Mouse (Mus musculus): ENCODE measurements around the gene Pard3. TPM values are rescaled to one million over a fixed set of nuclear protein-coding genes. Genes with fewer than 3 reads are reported as not detected.

Pard3 gene
- polyA plus RNA-seq, 1 experiment from 2014 or later: 26.2 TPM

- Histone ChIP-seq H3K9ac (no peak overlapping the region), H3K4me1 (replicated peaks) (peaks cover 18% of the 10 kb centered on the region), H3K27me3 (replicated peaks) (no peaks in the 10 kb centered on the region), H3K36me3 (no peaks in the 10 kb centered on the region), H3K4me2 (no peak overlapping the region), H3K27ac (ENCODE audit: poor library complexity, severe bottlenecking) (no peak overlapping the region), H3K9me3 (replicated peaks) (peaks cover 3% of the 10 kb centered on the region; the same call in 1 of the 2 replicates), H3K4me3 (no peak overlapping the region)
- no peak for ATAC-seq (ENCODE audit: insufficient number of reproducible peaks, low FRiP score)
- 73% methylated on average over 5 of the region's 5 CpGs for WGBS
These were observed 199.8 kb downstream of the Pard3 start for GRCm38 (mm10) chr8:127263457-127263856.

- Histone ChIP-seq H3K4me1 (replicated peaks) (peaks cover 21% of the 10 kb centered on the region), H3K36me3 (no peaks in the 10 kb centered on the region), H3K9ac (no peak overlapping the region), H3K27me3 (replicated peaks) (no peaks in the 10 kb centered on the region), H3K4me2 (no peak overlapping the region), H3K27ac (ENCODE audit: poor library complexity, severe bottlenecking) (no peak overlapping the region), H3K4me3 (no peak overlapping the region), H3K9me3 (replicated peaks) (peaks cover 3% of the 10 kb centered on the region; the same call in 1 of the 2 replicates)
- ATAC-seq (ENCODE audit: insufficient number of reproducible peaks, low FRiP score): no peak
- WGBS: 78% methylated on average over 8 of the region's 8 CpGs
These were observed 201.2 kb downstream of the Pard3 start for GRCm38 (mm10) chr8:127264691-127265470.

DNA sequence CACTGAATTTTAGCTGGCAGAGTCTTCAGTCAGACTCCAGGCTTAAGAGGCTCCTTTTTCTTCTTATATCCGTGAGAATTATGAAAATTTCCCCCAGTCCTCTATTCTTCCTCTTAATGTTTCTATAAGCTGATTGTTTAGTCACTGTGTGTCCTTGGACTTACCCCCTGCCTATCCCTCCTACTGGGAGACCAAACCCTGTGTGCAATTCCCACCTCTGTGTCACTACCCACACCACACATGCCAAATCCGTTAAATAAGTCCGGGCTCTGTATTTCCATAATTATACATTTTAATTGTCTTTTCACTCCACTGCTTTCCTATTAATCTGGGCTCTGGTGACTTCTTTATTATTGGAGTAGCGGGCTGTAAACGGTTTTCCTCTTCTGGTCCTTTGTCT is 203.1 kb downstream of the Pard3 start:
- H3K27ac ChIP-seq (ENCODE audit: poor library complexity, severe bottlenecking): no peak overlapping the region
- peaks cover 21% of the 10 kb centered on the region for H3K4me1 ChIP-seq (replicated peaks)
- H3K4me2 ChIP-seq: no peak overlapping the region
- 83% methylated on average over 5 of the region's 5 CpGs for WGBS
- H3K36me3 ChIP-seq: no peaks in the 10 kb centered on the region
- H3K9me3 ChIP-seq (replicated peaks): no peaks in the 10 kb centered on the region
- ATAC-seq (ENCODE audit: insufficient number of reproducible peaks, low FRiP score): no peak
- H3K27me3 ChIP-seq (replicated peaks): no peaks in the 10 kb centered on the region
- no peak overlapping the region for H3K9ac ChIP-seq
- no peak overlapping the region for H3K4me3 ChIP-seq

DNA sequence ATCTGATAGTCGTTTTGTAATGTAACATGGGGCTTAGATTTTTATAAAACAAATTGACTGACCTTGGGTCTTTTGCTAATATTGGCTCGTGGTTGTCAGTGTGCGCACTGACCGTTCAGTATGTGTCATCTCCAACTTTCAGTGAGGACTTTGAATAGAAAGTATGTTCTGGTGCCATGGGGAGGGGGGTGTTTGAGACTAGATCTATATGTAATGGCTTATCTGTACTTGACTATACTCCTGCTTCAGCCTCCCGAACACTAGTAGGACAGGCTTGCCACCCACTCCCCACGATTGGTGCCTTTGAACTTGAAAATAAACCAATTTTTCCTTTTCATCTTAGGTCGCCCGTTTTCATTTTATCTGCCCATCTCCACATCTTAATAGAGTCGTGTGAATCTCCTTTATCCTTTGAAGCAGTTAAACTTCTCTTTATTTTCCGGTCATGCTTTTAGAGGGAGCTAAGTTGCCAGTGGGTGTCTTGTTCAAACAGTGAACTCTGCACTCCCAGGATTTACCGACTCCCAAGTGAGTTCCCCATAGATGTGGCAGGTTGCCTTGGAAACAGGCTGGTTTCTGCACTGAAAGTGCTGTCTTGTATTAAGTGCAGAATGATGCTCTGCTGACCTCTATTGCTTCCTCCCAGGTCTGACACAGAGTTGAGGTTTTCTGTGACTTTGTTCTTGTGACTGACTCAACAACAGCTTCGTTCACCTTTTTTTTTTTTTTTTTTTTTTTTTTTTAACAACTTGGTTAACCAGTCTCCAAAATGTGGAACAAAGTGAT is 204.7 kb downstream of the Pard3 start:
- Histone ChIP-seq H3K27me3 (replicated peaks) (no peaks in the 10 kb centered on the region), H3K9me3 (replicated peaks) (no peaks in the 10 kb centered on the region), H3K9ac (no peak overlapping the region), H3K27ac (ENCODE audit: poor library complexity, severe bottlenecking) (no peak overlapping the region), H3K4me2 (no peak overlapping the region), H3K36me3 (no peaks in the 10 kb centered on the region), H3K4me3 (no peak overlapping the region), H3K4me1 (replicated peaks) (peaks cover 13% of the 10 kb centered on the region)
- ATAC-seq (ENCODE audit: insufficient number of reproducible peaks, low FRiP score): no peak
- 79% methylated on average over 12 of the region's 12 CpGs for whole genome bisulfite sequencing

DNA sequence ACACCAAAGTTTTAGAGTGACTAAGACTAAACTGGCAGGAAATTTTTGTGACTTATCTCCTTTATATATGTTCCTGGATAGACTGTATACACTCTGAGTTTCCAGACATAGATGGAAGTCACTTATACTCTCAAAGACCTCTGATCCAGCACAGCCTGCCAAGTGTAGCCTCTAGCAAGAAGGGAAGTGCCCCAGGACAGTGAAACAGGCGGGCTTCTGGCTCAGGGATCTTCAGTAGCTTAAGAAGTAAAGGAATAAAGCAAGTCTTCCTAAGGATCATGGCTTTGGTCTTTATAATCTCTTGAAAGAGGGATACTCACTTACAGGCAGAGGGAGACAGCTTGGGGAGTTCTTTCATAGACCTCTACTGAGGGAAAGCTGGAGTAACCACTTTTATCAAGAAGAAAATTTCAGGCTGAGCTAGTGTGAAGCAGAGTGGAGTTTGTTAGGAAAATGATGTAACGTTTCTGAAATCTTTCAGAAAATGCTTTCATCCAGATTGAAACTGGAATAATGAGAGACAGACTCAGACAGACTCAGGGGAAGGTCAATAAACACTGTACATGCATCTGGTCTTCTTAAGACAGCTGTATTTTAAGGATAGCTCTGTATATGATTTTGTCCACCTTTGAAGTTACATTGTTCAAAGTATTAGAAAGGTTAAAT is 205.5 kb downstream of the Pard3 start:
- no peak for ATAC-seq (ENCODE audit: insufficient number of reproducible peaks, low FRiP score)
- Histone ChIP-seq H3K27ac (ENCODE audit: poor library complexity, severe bottlenecking) (no peak overlapping the region), H3K4me2 (no peak overlapping the region), H3K27me3 (replicated peaks) (no peaks in the 10 kb centered on the region), H3K9me3 (replicated peaks) (no peaks in the 10 kb centered on the region), H3K4me1 (replicated peaks) (peaks cover 13% of the 10 kb centered on the region), H3K36me3 (no peaks in the 10 kb centered on the region), H3K9ac (no peak overlapping the region), H3K4me3 (no peak overlapping the region)
- whole genome bisulfite sequencing: 63% methylated on average over 2 of the region's 2 CpGs

- Histone ChIP-seq H3K27ac (ENCODE audit: poor library complexity, severe bottlenecking) (no peak overlapping the region), H3K27me3 (replicated peaks) (no peaks in the 10 kb centered on the region), H3K36me3 (no peaks in the 10 kb centered on the region), H3K9ac (no peak overlapping the region), H3K9me3 (replicated peaks) (no peaks in the 10 kb centered on the region), H3K4me1 (replicated peaks) (peaks cover 3% of the 10 kb centered on the region; the same call in 1 of the 2 replicates), H3K4me3 (no peak overlapping the region), H3K4me2 (no peak overlapping the region)
- no peak for ATAC-seq (ENCODE audit: insufficient number of reproducible peaks, low FRiP score)
- 89% methylated on average over 3 of the region's 3 CpGs for WGBS
These were observed 207.5 kb downstream of the Pard3 start for GRCm38 (mm10) chr8:127271186-127271585.

DNA sequence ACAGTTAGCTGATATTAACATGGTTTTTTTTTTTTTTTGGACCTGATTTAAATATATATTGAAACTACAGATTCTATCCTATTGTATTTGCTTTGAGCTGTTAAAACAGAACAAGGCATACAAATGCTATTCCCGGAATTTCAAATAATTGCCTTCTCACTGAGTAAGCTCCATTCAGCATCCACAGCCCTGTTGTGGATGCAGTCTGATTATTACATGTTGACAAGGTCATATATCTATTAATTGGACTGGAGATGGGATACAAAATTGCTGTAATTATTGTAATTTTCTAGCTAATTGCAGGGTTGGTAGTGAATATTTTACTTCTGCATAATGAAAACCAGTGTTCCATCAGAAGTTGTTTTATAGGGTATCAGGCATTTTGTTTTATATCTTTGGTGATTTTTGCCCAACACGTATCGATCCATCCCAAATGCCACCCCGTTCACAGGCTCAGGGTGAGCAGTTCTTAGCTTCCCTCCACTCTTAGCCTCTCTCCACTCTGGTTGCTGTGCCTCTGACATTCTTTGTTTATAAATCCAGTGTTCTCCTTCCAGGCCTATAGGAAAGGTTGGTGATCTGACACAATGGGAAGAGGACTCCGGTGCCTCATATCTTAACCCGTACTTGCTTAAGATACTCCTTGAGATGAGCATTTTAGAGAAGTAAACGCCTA is 216.7 kb downstream of the Pard3 start:
- H3K9ac ChIP-seq: no peak overlapping the region
- H3K36me3 ChIP-seq: 0 out of 2 replicates have a peak, but pooled peaks cover 2% of the 10 kb centered on the region
- no peak overlapping the region for H3K4me3 ChIP-seq
- WGBS: 86% methylated on average over 7 of the region's 7 CpGs
- peaks cover 19% of the 10 kb centered on the region; the same call in 1 of the 2 replicates for H3K4me1 ChIP-seq (replicated peaks)
- H3K27me3 ChIP-seq (replicated peaks): no peaks in the 10 kb centered on the region
- ATAC-seq (ENCODE audit: insufficient number of reproducible peaks, low FRiP score): no peak
- H3K4me2 ChIP-seq: no peak overlapping the region
- no peaks in the 10 kb centered on the region; the same call in 1 of the 2 replicates for H3K9me3 ChIP-seq (replicated peaks)
- no peak overlapping the region for H3K27ac ChIP-seq (ENCODE audit: poor library complexity, severe bottlenecking)

GRCm38 (mm10) chr8:127281035-127281434 is 217.3 kb downstream of the Pard3 start:
- 84% methylated on average over 4 of the region's 4 CpGs for whole genome bisulfite sequencing
- H3K9me3 ChIP-seq (replicated peaks): no peaks in the 10 kb centered on the region; the same call in 1 of the 2 replicates
- ATAC-seq (ENCODE audit: insufficient number of reproducible peaks, low FRiP score): no peak
- H3K27me3 ChIP-seq (replicated peaks): no peaks in the 10 kb centered on the region
- H3K4me1 ChIP-seq (replicated peaks): peaks cover 19% of the 10 kb centered on the region; the same call in 1 of the 2 replicates
- H3K9ac ChIP-seq: no peak overlapping the region
- H3K36me3 ChIP-seq: peaks cover 5% of the 10 kb centered on the region
- H3K4me2 ChIP-seq: no peak overlapping the region
- no peak overlapping the region for H3K4me3 ChIP-seq
- H3K27ac ChIP-seq (ENCODE audit: poor library complexity, severe bottlenecking): no peak overlapping the region

DNA sequence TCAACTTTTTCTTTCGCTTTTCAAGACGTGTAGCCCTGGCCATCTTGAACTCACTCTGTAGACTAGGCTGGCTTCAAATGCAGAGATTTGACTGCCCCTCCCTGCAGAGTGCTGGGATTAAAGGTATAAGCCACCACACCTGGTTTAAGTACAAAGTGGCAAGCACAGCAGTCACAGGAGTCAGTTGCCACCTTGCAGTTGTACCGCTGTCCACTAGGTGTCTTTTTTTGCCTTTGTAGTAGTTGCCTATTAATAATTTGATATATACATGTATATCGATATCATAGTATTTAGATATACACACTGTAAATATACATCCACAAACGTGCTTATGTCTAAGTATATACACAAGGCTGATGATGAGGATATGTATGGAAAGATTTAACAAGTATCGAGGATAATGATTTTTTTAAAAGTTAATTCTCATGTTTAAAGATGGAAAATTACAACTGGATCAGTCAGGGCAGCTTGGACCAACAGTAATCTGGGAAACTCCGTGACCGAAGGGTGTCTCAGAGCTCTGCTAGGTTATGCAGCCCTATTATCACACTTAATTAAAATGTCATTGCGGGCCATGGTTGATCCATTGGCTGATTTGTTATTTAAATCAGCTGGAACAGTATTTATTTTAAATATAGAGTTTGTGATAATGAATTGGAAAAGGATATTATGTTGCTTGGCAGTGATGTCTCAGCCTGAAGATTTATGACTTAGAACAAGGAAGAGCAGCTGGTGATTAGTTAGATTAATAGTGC is 220.9 kb downstream of the Pard3 start:
- Histone ChIP-seq H3K27ac (ENCODE audit: poor library complexity, severe bottlenecking) (no peak overlapping the region), H3K4me2 (no peak overlapping the region), H3K27me3 (replicated peaks) (no peaks in the 10 kb centered on the region), H3K36me3 (peaks cover 3% of the 10 kb centered on the region), H3K4me1 (replicated peaks) (no peaks in the 10 kb centered on the region), H3K9me3 (replicated peaks) (no peaks in the 10 kb centered on the region; the same call in 1 of the 2 replicates), H3K9ac (no peak overlapping the region), H3K4me3 (no peak overlapping the region)
- whole genome bisulfite sequencing: 87% methylated on average over 9 of the region's 9 CpGs
- ATAC-seq (ENCODE audit: insufficient number of reproducible peaks, low FRiP score): no peak

DNA sequence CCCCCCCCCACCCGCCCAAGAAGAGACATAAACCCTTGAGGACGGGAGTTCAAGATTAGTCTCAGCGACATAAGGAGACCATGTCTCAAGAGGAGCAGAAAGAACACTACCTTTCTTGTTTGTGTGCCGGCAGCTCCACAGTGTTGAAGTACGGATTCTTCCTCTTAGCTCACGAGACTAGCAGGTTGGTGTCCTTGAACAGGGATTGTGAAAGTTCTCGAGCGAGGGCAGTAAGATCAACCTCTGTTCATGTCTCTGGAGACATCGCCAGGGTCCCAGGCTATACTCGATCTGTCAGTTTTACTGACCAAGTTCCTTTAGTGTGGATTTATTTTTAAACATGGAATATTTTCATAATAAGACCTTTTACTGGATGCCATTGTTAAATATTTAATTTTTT is 224.1 kb downstream of the Pard3 start:
- peaks cover 3% of the 10 kb centered on the region for H3K36me3 ChIP-seq
- no peak overlapping the region for H3K4me2 ChIP-seq
- ATAC-seq (ENCODE audit: insufficient number of reproducible peaks, low FRiP score): no peak
- WGBS: 86% methylated on average over 10 of the region's 10 CpGs
- no peak overlapping the region for H3K9ac ChIP-seq
- no peak overlapping the region for H3K4me3 ChIP-seq
- H3K9me3 ChIP-seq (replicated peaks): no peaks in the 10 kb centered on the region; the same call in 1 of the 2 replicates
- H3K27me3 ChIP-seq (replicated peaks): no peaks in the 10 kb centered on the region
- H3K27ac ChIP-seq (ENCODE audit: poor library complexity, severe bottlenecking): no peak overlapping the region
- no peaks in the 10 kb centered on the region for H3K4me1 ChIP-seq (replicated peaks)
